ENCODE assay signal across 8 mouse cellular contexts in the genomic region with DNA sequence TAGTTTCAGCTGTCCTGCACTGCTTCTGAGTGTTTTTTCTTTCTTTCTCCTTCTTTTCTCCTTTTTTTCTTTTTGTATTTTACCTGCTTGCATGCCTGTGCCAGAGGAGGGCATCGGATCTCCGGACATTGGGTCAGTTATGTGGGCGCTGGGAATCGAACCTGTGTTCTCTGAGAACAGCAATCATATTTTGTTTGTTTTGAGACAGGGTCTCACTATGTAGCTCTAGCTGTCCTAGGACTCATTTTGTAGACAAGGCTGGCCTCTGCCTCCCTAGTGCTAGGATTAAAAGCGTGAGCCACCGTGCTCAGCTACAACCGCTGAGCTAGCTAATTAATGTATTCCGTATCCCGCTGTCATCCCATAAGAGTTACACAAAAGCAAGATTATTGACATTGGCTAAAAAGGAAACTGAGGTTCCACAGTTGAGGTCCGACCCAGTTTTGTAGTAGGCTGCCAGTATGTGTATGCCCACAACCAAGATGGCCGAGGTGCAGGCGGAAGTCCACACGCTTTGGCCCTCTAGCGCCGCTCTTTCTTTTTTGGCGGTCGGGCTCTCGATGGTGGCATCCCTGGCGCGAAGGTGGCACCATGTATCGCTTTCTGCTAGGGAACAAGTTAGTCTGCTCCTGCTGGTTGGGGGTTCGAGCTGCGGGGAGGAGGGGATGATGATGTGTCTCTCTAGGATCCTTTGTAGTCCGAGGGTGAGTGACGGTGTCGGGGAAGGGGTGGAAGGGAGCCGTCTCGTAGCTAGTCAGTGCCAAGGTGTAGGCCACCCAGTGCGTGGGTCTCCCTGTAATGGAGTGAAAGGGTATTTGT. TPM values are rescaled to one million over a fixed set of nuclear protein-coding genes. Genes with fewer than 3 reads are reported as not detected.
DNase-seq lines count a peak whose midpoint lies in the region; ATAC-seq lines count a peak whose summit lies in the region.

No protein-coding gene starts in this region.

- DNase-seq in adrenal gland, postnatal 25 days = peak; percentile 77
- peak; percentile 88 to 89 for DNase-seq in heart, adult 18-20 months
- DNase-seq in kidney, adult 18-20 months = peak; percentile 83
- peak; percentile 84 for DNase-seq in limb, embryonic 10.5 days (ENCODE audit: low spot score)
- DNase-seq in midbrain, embryonic 11.5 days (ENCODE audit: low spot score, missing footprints) = peak; percentile 99
- peak; percentile 78 for DNase-seq in right cerebral cortex, postnatal 4 days
- DNase-seq in urinary bladder, postnatal 4 days (ENCODE audit: low spot score in 2 of 2) = peak; percentile 70 to 73

- peak overlapping the region; percentile 71 for H3K9ac ChIP-seq in embryonic facial prominence, embryonic 12.5 days
- peak overlapping the region; percentile 68 for H3K9ac ChIP-seq in midbrain, embryonic 11.5 days (ENCODE audit: low read length)

- H3K36me3 ChIP-seq in embryonic facial prominence, embryonic 12.5 days = peaks cover 7% of the 10 kb centered on the region; the same call in 1 of the 2 replicates
- peaks cover 39% of the 10 kb centered on the region for H3K36me3 ChIP-seq in limb, embryonic 10.5 days
- peaks cover 3% of the 10 kb centered on the region; the same call in 1 of the 2 replicates for H3K36me3 ChIP-seq in midbrain, embryonic 11.5 days (ENCODE audit: control insufficient read depth, insufficient read depth, low read length)

- H3K27me3 ChIP-seq in embryonic facial prominence, embryonic 12.5 days = no peaks in the 10 kb centered on the region
- no peaks in the 10 kb centered on the region for H3K27me3 ChIP-seq in limb, embryonic 10.5 days (ENCODE audit: low read depth, poor library complexity, severe bottlenecking)
- H3K27me3 ChIP-seq in midbrain, embryonic 11.5 days (ENCODE audit: control insufficient read depth, insufficient read depth, low read length) = no peaks in the 10 kb centered on the region

- under 1% methylated on average over 29 of the region's 29 CpGs for WGBS in embryonic facial prominence, embryonic 12.5 days
- WGBS in limb, embryonic 10.5 days = under 1% methylated on average over 29 of the region's 29 CpGs
- under 1% methylated on average over 29 of the region's 29 CpGs for WGBS in midbrain, embryonic 11.5 days

- peak overlapping the region; percentile 81 for H3K4me2 ChIP-seq in embryonic facial prominence, embryonic 12.5 days (replicated peaks)
- H3K4me2 ChIP-seq in midbrain, embryonic 11.5 days = peak overlapping the region; percentile 99

- peak overlapping the region; percentile 95 for H3K27ac ChIP-seq in embryonic facial prominence, embryonic 12.5 days
- peak overlapping the region; percentile 98 for H3K27ac ChIP-seq in limb, embryonic 10.5 days
- H3K27ac ChIP-seq in midbrain, embryonic 11.5 days (ENCODE audit: low read depth, low read length) = peak overlapping the region; percentile 80

- peaks cover 19% of the 10 kb centered on the region for H3K4me1 ChIP-seq in embryonic facial prominence, embryonic 12.5 days
- peaks cover 39% of the 10 kb centered on the region for H3K4me1 ChIP-seq in limb, embryonic 10.5 days
- peaks cover 32% of the 10 kb centered on the region for H3K4me1 ChIP-seq in midbrain, embryonic 11.5 days (ENCODE audit: control insufficient read depth, insufficient read depth, low read length)

- H3K9me3 ChIP-seq in embryonic facial prominence, embryonic 12.5 days = no peaks in the 10 kb centered on the region
- H3K9me3 ChIP-seq in limb, embryonic 10.5 days (replicated peaks) = no peaks in the 10 kb centered on the region
- no peaks in the 10 kb centered on the region for H3K9me3 ChIP-seq in midbrain, embryonic 11.5 days (ENCODE audit: control insufficient read depth, low read length)

- peak overlapping the region; percentile 94 for H3K4me3 ChIP-seq in embryonic facial prominence, embryonic 12.5 days
- H3K4me3 ChIP-seq in limb, embryonic 10.5 days = peak overlapping the region; percentile 87
- peak overlapping the region; percentile 59 for H3K4me3 ChIP-seq in midbrain, embryonic 11.5 days (ENCODE audit: low read depth, low read length)

- no peak for ATAC-seq in embryonic facial prominence, embryonic 12.5 days (ENCODE audit: insufficient number of reproducible peaks, insufficient read depth, low FRiP score, low TSS enrichment)
- peak; percentile 51 for ATAC-seq in midbrain, embryonic 11.5 days (ENCODE audit: low FRiP score)

RNA-seq across cellular contexts. Expression of gene Ier2, which starts 2.1 kb away (rescaled TPM):
- 19.6 and 22.3 TPM in 2 replicates for total RNA-seq in adrenal gland, postnatal 25 days (2021)
- 94.5 and 97.0 TPM in 2 replicates for polyA plus RNA-seq in embryonic facial prominence, embryonic 12.5 days (2016; fragmentation: Nextera tagmentation; extraction: Ambion mirVana)
- 10 to 100 TPM; 11.2 to 13.4 TPM for total RNA-seq in heart, adult 18-20 months (2021)
- polyA plus RNA-seq in limb, embryonic 10.5 days (2016; fragmentation: Nextera tagmentation; extraction: Ambion mirVana) = 199 and 229 TPM in 2 replicates
- 49.9 and 52.9 TPM in 2 replicates for polyA plus RNA-seq in midbrain, embryonic 11.5 days (2014; fragmentation: Nextera tagmentation; extraction: Ambion mirVana)

RNA-seq across cellular contexts. Expression of gene Trmt1, which starts 21.3 kb away (rescaled TPM):
- total RNA-seq in adrenal gland, postnatal 25 days (2021) = 75.1 and 83.9 TPM in 2 replicates
- 71.2 and 73.6 TPM in 2 replicates for polyA plus RNA-seq in embryonic facial prominence, embryonic 12.5 days (2016; fragmentation: Nextera tagmentation; extraction: Ambion mirVana)
- 10 to 100 TPM; 34.2 to 45.1 TPM for total RNA-seq in heart, adult 18-20 months (2021)
- polyA plus RNA-seq in limb, embryonic 10.5 days (2016; fragmentation: Nextera tagmentation; extraction: Ambion mirVana) = 71.7 and 79.3 TPM in 2 replicates
- polyA plus RNA-seq in midbrain, embryonic 11.5 days (2014; fragmentation: Nextera tagmentation; extraction: Ambion mirVana) = 39.9 and 45.6 TPM in 2 replicates

RNA-seq across cellular contexts. Expression of gene Nacc1, which starts 22.9 kb away (rescaled TPM):
- 73.9 and 76.0 TPM in 2 replicates for total RNA-seq in adrenal gland, postnatal 25 days (2021)
- polyA plus RNA-seq in embryonic facial prominence, embryonic 12.5 days (2016; fragmentation: Nextera tagmentation; extraction: Ambion mirVana) = 19.4 and 20.8 TPM in 2 replicates
- total RNA-seq in heart, adult 18-20 months (2021) = 10 to 100 TPM; 31.4 to 32.7 TPM
- 31.7 and 32.0 TPM in 2 replicates for polyA plus RNA-seq in limb, embryonic 10.5 days (2016; fragmentation: Nextera tagmentation; extraction: Ambion mirVana)
- polyA plus RNA-seq in midbrain, embryonic 11.5 days (2014; fragmentation: Nextera tagmentation; extraction: Ambion mirVana) = 18.6 and 21.4 TPM in 2 replicates

RNA-seq across cellular contexts. Expression of gene Lyl1, which starts 36.5 kb away (rescaled TPM):
- total RNA-seq in adrenal gland, postnatal 25 days (2021) = 3.1 and 3.8 TPM in 2 replicates
- polyA plus RNA-seq in embryonic facial prominence, embryonic 12.5 days (2016; fragmentation: Nextera tagmentation; extraction: Ambion mirVana) = 4.9 and 5.0 TPM in 2 replicates
- total RNA-seq in heart, adult 18-20 months (2021) = 1 to 10 TPM; 3.1 to 4.4 TPM
- polyA plus RNA-seq in limb, embryonic 10.5 days (2016; fragmentation: Nextera tagmentation; extraction: Ambion mirVana) = 4.6 and 4.7 TPM in 2 replicates
- 5.1 and 6.5 TPM in 2 replicates for polyA plus RNA-seq in midbrain, embryonic 11.5 days (2014; fragmentation: Nextera tagmentation; extraction: Ambion mirVana)

RNA-seq across cellular contexts. Expression of gene G430095P16Rik, which starts 58.0 kb away (rescaled TPM):
- not detected in 2 replicates for total RNA-seq in adrenal gland, postnatal 25 days (2021)
- 7.1 and 7.4 TPM in 2 replicates for polyA plus RNA-seq in embryonic facial prominence, embryonic 12.5 days (2016; fragmentation: Nextera tagmentation; extraction: Ambion mirVana)
- total RNA-seq in heart, adult 18-20 months (2021) = under 1 TPM; 0.40 to 0.69 TPM
- 3.7 and 8.1 TPM in 2 replicates for polyA plus RNA-seq in limb, embryonic 10.5 days (2016; fragmentation: Nextera tagmentation; extraction: Ambion mirVana)
- polyA plus RNA-seq in midbrain, embryonic 11.5 days (2014; fragmentation: Nextera tagmentation; extraction: Ambion mirVana) = 1.6 and 1.9 TPM in 2 replicates
